Mouse (Mus musculus): Measurements from ENCODE around the gene Tctex1d2. TPM values are rescaled to one million over a fixed set of nuclear protein-coding genes. Genes with fewer than 3 reads are reported as not detected.

Gene Tctex1d2
- polyA plus RNA-seq (2012; rRNA removed): 5.3 and 7.5 TPM in 2 replicates

GRCm38 (mm10) chr16:32419517-32420483 is at the start of gene Tctex1d2:
Tctex1d2 (plus strand) TSS chr16:32419702.

GRCm38 (mm10) chr16:32400267-32400666 is 19.2 kb upstream of the Tctex1d2 start, which contains the start of gene Tm4sf19:
Tm4sf19 (plus strand) TSS chr16:32400506.

GRCm38 (mm10) chr16:32430474-32431046 is 11.1 kb downstream of the Tctex1d2 start, which contains the start of gene Pcyt1a:
Pcyt1a (plus strand) TSS chr16:32430921.

Other genes starting within 250 kb of the Tctex1d2 start
- not detected in 2 replicates for gene Bex6, start 239.9 kb upstream of the Tctex1d2 start, polyA plus RNA-seq (2012; rRNA removed)
- gene Fbxo45, start 172.5 kb upstream of the Tctex1d2 start, polyA plus RNA-seq (2012; rRNA removed): 5.5 and 6.2 TPM in 2 replicates
- gene Wdr53, start 172.5 kb upstream of the Tctex1d2 start, polyA plus RNA-seq (2012; rRNA removed): 2.3 and 2.5 TPM in 2 replicates
- not detected in 2 replicates for gene Smco1, start 148.2 kb upstream of the Tctex1d2 start, polyA plus RNA-seq (2012; rRNA removed)
- 10.2 and 12.0 TPM in 2 replicates for gene Rnf168, start 142.2 kb upstream of the Tctex1d2 start, polyA plus RNA-seq (2012; rRNA removed)
- gene Ubxn7, start 87.4 kb upstream of the Tctex1d2 start, polyA plus RNA-seq (2012; rRNA removed): 13.4 and 25.9 TPM in 2 replicates
- gene Tm4sf19, start 19.2 kb upstream of the Tctex1d2 start, polyA plus RNA-seq (2012; rRNA removed): 0.10 and 0.36 TPM in 2 replicates
- 56.1 and 59.6 TPM in 2 replicates for gene Pcyt1a, start 11.2 kb downstream of the Tctex1d2 start, polyA plus RNA-seq (2012; rRNA removed)
- 0.19 and 0.28 TPM in 2 replicates for gene Slc51a, start 68.2 kb downstream of the Tctex1d2 start, polyA plus RNA-seq (2012; rRNA removed)
- gene Zdhhc19, start 76.6 kb downstream of the Tctex1d2 start, polyA plus RNA-seq (2012; rRNA removed): not detected in 2 replicates
- 2.2 TPM in 2 replicates for gene Tfrc, start 189.2 kb downstream of the Tctex1d2 start, polyA plus RNA-seq (2012; rRNA removed)
- gene Tnk2, start 224.2 kb downstream of the Tctex1d2 start, polyA plus RNA-seq (2012; rRNA removed): 145 and 152 TPM in 2 replicates